Mouse (Mus musculus) heart, postnatal 25 days (tissue): ENCODE data around the gene Hspbp1. TPM values are rescaled to one million over a fixed set of nuclear protein-coding genes. Genes with fewer than 3 reads are reported as not detected.

ENCODE experiments used
- total RNA-seq, 2 experiments: library from RNA; stranded (reverse); gene quantifications; 2 replicates each; pipeline ENCODE4 v1.2.3; 2021

Gene Hspbp1
- total RNA-seq, 2 experiments from 2014 or later: 32.1 to 33.3 TPM

Other genes starting within 250 kb of the Hspbp1 start
- 10 to 100 TPM; 31.4 to 35.8 TPM for gene Rdh13, start 239.4 kb downstream of the Hspbp1 start, total RNA-seq
- 1 to 10 TPM; 2.3 to 3.6 TPM for gene Eps8l1, start 224.4 kb downstream of the Hspbp1 start, total RNA-seq
- 10 to 100 TPM; 54.7 to 61.2 TPM for gene Ppp1r12c, start 183.4 kb downstream of the Hspbp1 start, total RNA-seq
- 10 to 100 TPM; 26.1 to 30.7 TPM for gene Tnnt1, start 168.7 kb downstream of the Hspbp1 start, total RNA-seq
- gene Tnni3, start 160.8 kb downstream of the Hspbp1 start, total RNA-seq: over 10,000 TPM in 1 of 2 experiments, 1,000 to 10,000 TPM in 1; 9,719 to 10,316 TPM
- 1 to 10 TPM; 2.6 to 3.2 TPM for gene Dnaaf3, start 152.6 kb downstream of the Hspbp1 start, total RNA-seq
- 1 to 10 TPM in 1 of 2 experiments, under 1 TPM in 1; 0.94 to 1.1 TPM for gene Syt5, start 137.5 kb downstream of the Hspbp1 start, total RNA-seq
- gene Ptprh, start 81.0 kb downstream of the Hspbp1 start, total RNA-seq: not detected
- 1 to 10 TPM; 4.9 to 6.4 TPM for gene Tmem86b, start 53.6 kb downstream of the Hspbp1 start, total RNA-seq
- 10 to 100 TPM; 74.9 to 76.3 TPM for gene Ppp6r1, start 26.0 kb downstream of the Hspbp1 start, total RNA-seq
- gene Brsk1, start 5.5 kb upstream of the Hspbp1 start, total RNA-seq: 1 to 10 TPM; 1.1 to 1.3 TPM
- gene Tmem150b, start 40.2 kb upstream of the Hspbp1 start, total RNA-seq: under 1 TPM; 0.22 to 0.23 TPM
- gene Kmt5c, start 55.0 kb upstream of the Hspbp1 start, total RNA-seq: 10 to 100 TPM; 16.4 to 20.7 TPM
- 1 to 10 TPM; 1.5 to 1.7 TPM for gene Cox6b2, start 68.0 kb upstream of the Hspbp1 start, total RNA-seq
- not detected for gene Fam71e2, start 86.2 kb upstream of the Hspbp1 start, total RNA-seq
- under 1 TPM in 1 of 2 experiments, not detected in 1; 0.26 TPM for gene Il11, start 97.8 kb upstream of the Hspbp1 start, total RNA-seq
- not detected for gene Tmem190, start 97.9 kb upstream of the Hspbp1 start, total RNA-seq
- 1 to 10 TPM; 3.5 to 4.3 TPM for gene Tmem238, start 104.6 kb upstream of the Hspbp1 start, total RNA-seq
- 100 to 1,000 TPM; 489 to 533 TPM for gene Rpl28, start 107.8 kb upstream of the Hspbp1 start, total RNA-seq
- gene Ube2s, start 127.5 kb upstream of the Hspbp1 start, total RNA-seq: 10 to 100 TPM; 84.6 to 93.3 TPM
- gene Shisa7, start 159.6 kb upstream of the Hspbp1 start, total RNA-seq: under 1 TPM in 1 of 2 experiments, not detected in 1; 0.08 TPM
- gene Isoc2b, start 185.2 kb upstream of the Hspbp1 start, total RNA-seq: 1 to 10 TPM; 3.5 to 5.3 TPM
- 10 to 100 TPM; 40.5 to 44.4 TPM for gene Isoc2a, start 192.1 kb upstream of the Hspbp1 start, total RNA-seq
- not detected for gene Gm36210, start 221.4 kb upstream of the Hspbp1 start, total RNA-seq
- gene Zfp628, start 230.1 kb upstream of the Hspbp1 start, total RNA-seq: 1 to 10 TPM; 7.9 to 8.1 TPM
- 1 to 10 TPM; 3.8 to 5.4 TPM for gene Nat14, start 237.0 kb upstream of the Hspbp1 start, total RNA-seq
- gene Ssc5d, start 240.7 kb upstream of the Hspbp1 start, total RNA-seq: 1 to 10 TPM; 3.8 to 4.3 TPM